Mouse (Mus musculus) brain, adult 10 weeks (tissue): ENCODE data around the gene Irf1. TPM values are rescaled to one million over a fixed set of nuclear protein-coding genes. Genes with fewer than 3 reads are reported as not detected.

Experiments
- polyA plus RNA-seq: library from polyadenylated mRNA; stranded (reverse); fragments of 350-450 nt; fragmentation: Illumina TruSeq; extraction: RNeasy Lipid Tissue Mini Kit (QIAGEN cat#74804); gene quantifications from one replicate; pipeline ENCODE4 v1.2.3, GENCODE M21; 2015; ENCODE audit warnings: low read depth, low replicate concordance

Gene Irf1
- 7.9 TPM for polyA plus RNA-seq

DNA sequence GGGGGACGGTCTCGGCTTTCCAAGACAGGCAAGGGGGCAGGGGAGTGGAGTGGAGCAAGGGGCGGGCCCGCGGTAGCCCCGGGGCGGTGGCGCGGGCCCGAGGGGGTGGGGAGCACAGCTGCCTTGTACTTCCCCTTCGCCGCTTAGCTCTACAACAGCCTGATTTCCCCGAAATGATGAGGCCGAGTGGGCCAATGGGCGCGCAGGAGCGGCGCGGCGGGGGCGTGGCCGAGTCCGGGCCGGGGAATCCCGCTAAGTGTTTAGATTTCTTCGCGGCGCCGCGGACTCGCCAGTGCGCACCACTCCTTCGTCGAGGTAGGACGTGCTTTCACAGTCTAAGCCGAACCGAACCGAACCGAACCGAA, at the start of gene Irf1:
Irf1 (plus strand) TSS at position 255 of the 365 bp plus-strand sequence.

DNA sequence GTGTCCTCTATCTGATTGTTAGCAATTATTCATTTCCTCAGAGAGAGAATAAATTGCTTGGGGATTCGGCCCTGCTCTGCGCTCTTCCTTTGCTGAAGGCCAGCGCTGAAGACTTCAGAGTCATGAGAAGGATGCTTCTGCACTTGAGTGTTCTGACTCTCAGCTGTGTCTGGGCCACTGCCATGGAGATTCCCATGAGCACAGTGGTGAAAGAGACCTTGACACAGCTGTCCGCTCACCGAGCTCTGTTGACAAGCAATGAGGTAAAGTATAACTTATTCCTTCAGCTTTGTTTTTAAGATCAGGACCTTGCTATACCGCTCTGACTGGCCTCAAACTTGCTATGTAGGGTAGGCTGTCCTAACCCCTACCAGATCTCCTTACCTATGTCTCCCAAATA, 49.1 kb upstream of the Irf1 start, which contains the start of gene Il5:
Il5 (plus strand) TSS at position 80 of the 400 bp plus-strand sequence.

DNA sequence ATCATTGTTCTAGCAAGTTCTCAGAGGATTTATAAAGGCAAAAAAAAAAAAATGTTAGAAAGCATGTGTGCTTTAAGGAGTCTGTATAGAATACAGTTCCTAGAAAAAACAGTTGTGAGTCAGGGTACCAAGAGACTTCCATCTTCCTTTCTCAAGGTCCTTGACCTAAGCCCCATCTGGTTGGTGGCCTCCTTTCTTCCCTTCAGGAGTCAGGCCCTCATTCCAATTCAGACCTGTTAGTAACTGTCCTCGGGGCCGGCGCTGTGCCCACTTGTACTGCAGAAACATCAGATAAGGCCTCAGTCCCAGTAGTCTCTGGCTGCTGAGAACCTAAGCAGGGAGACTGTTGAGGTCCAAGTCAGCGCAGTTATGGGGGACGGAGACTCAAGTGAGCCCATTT, 3.3 kb downstream of the Irf1 start, which contains the start of gene Gm17334:
Gm17334 (minus strand) TSS at position 101 of the 400 bp plus-strand sequence.

Other genes starting within 250 kb of the Irf1 start
- 96.0 TPM for gene Kif3a, start 202.6 kb upstream of the Irf1 start, polyA plus RNA-seq
- gene Il4, start 151.3 kb upstream of the Irf1 start, polyA plus RNA-seq: not detected
- not detected for gene Il13, start 135.3 kb upstream of the Irf1 start, polyA plus RNA-seq
- gene Rad50, start 62.7 kb upstream of the Irf1 start, polyA plus RNA-seq: 6.5 TPM
- not detected for gene Il5, start 49.2 kb upstream of the Irf1 start, polyA plus RNA-seq
- gene Gm17334, start 3.2 kb downstream of the Irf1 start, polyA plus RNA-seq: 0.92 TPM
- 2.8 TPM for gene Gm12216, start 89.2 kb downstream of the Irf1 start, polyA plus RNA-seq
- 9.6 TPM for gene Slc22a5, start 121.6 kb downstream of the Irf1 start, polyA plus RNA-seq
- 1.2 TPM for gene Slc22a21, start 210.3 kb downstream of the Irf1 start, polyA plus RNA-seq